In the genomic region with DNA sequence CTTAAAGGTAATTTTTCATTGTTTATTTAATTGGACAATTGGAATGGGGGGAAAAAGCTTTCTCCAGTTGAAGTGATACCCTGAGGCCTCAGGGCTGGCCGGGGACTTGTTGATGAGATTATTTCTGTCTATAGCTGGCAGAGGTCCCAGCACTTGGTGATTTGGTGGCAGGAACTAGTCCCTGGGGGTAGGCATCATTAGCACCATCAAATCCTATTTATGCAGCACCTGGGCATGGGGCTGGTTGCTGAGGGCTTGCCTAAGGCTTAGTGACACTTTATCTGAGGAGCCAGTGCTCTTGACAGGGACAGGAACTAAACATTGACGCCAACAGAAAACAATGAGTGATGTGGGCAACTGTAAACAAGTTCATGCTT, we compare ENCODE assay signal across 16 mouse cellular contexts.
DNase-seq lines count a peak whose midpoint lies in the region; ATAC-seq lines count a peak whose summit lies in the region.
"Had no signal": no experiment of that assay in that cellular context is flagged by ENCODE, and none has a peak within 500 bp of the region (broad histone marks: within the 10 kb centered on the region; RNA-seq: fewer than 3 reads in every experiment).

No protein-coding gene starts in this region.

- H3K4me2 ChIP-seq in heart, embryonic 13.5 days: no peak overlapping the region
- H3K4me2 ChIP-seq in heart, embryonic 11.5 days: no peak overlapping the region
- no peak overlapping the region for H3K4me2 ChIP-seq in midbrain, embryonic 12.5 days (replicated peaks)
- no peak overlapping the region for H3K4me2 ChIP-seq in midbrain, embryonic 11.5 days
- H3K4me2 ChIP-seq in hindbrain, embryonic 13.5 days: no peak overlapping the region
- no peak overlapping the region for H3K4me2 ChIP-seq in midbrain, embryonic 16.5 days (ENCODE audit: low read length)
- no peak overlapping the region for H3K4me2 ChIP-seq in intestine, embryonic 15.5 days (replicated peaks)

- 28% methylated on average over 2 of the region's 2 CpGs for WGBS in heart, embryonic 13.5 days
- WGBS in heart, embryonic 11.5 days (ENCODE audit: insufficient replicate concordance): 27% methylated on average over 2 of the region's 2 CpGs
- 46% methylated on average over 2 of the region's 2 CpGs for WGBS in midbrain, embryonic 12.5 days
- WGBS in midbrain, embryonic 11.5 days: 65% methylated on average over 2 of the region's 2 CpGs
- WGBS in hindbrain, embryonic 13.5 days: 28% methylated on average over 2 of the region's 2 CpGs
- 17% methylated on average over 2 of the region's 2 CpGs for WGBS in midbrain, embryonic 16.5 days
- 57% methylated on average over 2 of the region's 2 CpGs for WGBS in intestine, embryonic 15.5 days

- no peaks in the 10 kb centered on the region for H3K9me3 ChIP-seq in heart, embryonic 13.5 days
- no peaks in the 10 kb centered on the region for H3K9me3 ChIP-seq in heart, embryonic 11.5 days (replicated peaks; ENCODE audit: control insufficient read depth, low read length)
- H3K9me3 ChIP-seq in midbrain, embryonic 12.5 days: no peaks in the 10 kb centered on the region
- no peaks in the 10 kb centered on the region for H3K9me3 ChIP-seq in midbrain, embryonic 11.5 days (ENCODE audit: control insufficient read depth, low read length)
- H3K9me3 ChIP-seq in hindbrain, embryonic 13.5 days: no peaks in the 10 kb centered on the region
- H3K9me3 ChIP-seq in midbrain, embryonic 16.5 days (replicated peaks; ENCODE audit: control insufficient read depth, low read length, poor library complexity, severe bottlenecking): no peaks in the 10 kb centered on the region
- H3K9me3 ChIP-seq in intestine, embryonic 15.5 days: no peaks in the 10 kb centered on the region

- DNase-seq in midbrain, embryonic 11.5 days (ENCODE audit: low spot score, missing footprints): no peak
- DNase-seq: embryo, embryonic 11 days; gastrocnemius, adult 2 months; kidney, adult 18-20 months; kidney, postnatal 36 days; layer of hippocampus, postnatal 36 days; liver, postnatal 0 days; thymus, postnatal 25 days had no signal

- peaks cover 45% of the 10 kb centered on the region for H3K4me1 ChIP-seq in heart, embryonic 13.5 days
- peaks cover 15% of the 10 kb centered on the region for H3K4me1 ChIP-seq in heart, embryonic 11.5 days (ENCODE audit: control insufficient read depth, insufficient read depth, low read length)
- peaks cover 16% of the 10 kb centered on the region for H3K4me1 ChIP-seq in midbrain, embryonic 12.5 days
- no peaks in the 10 kb centered on the region; the same call in 1 of the 2 replicates for H3K4me1 ChIP-seq in midbrain, embryonic 11.5 days (ENCODE audit: control insufficient read depth, insufficient read depth, low read length)
- peaks cover 29% of the 10 kb centered on the region for H3K4me1 ChIP-seq in hindbrain, embryonic 13.5 days (replicated peaks)
- H3K4me1 ChIP-seq in midbrain, embryonic 16.5 days (ENCODE audit: control insufficient read depth, insufficient read depth, low read length): peaks cover 24% of the 10 kb centered on the region
- no peaks in the 10 kb centered on the region for H3K4me1 ChIP-seq in intestine, embryonic 15.5 days (replicated peaks)

- H3K9ac ChIP-seq in heart, embryonic 13.5 days: no peak overlapping the region
- H3K9ac ChIP-seq in heart, embryonic 11.5 days (ENCODE audit: low read depth, low read length): no peak overlapping the region
- no peak overlapping the region for H3K9ac ChIP-seq in midbrain, embryonic 12.5 days (replicated peaks)
- H3K9ac ChIP-seq in midbrain, embryonic 11.5 days (ENCODE audit: low read length): no peak overlapping the region
- H3K9ac ChIP-seq in hindbrain, embryonic 13.5 days: no peak overlapping the region
- H3K9ac ChIP-seq in midbrain, embryonic 16.5 days (ENCODE audit: low read depth, low read length): no peak overlapping the region
- H3K9ac ChIP-seq in intestine, embryonic 15.5 days: no peak overlapping the region
- H3K9ac ChIP-seq: liver, postnatal 0 days had no signal

- H3K27me3 ChIP-seq in heart, embryonic 13.5 days (replicated peaks): no peaks in the 10 kb centered on the region
- no peaks in the 10 kb centered on the region for H3K27me3 ChIP-seq in heart, embryonic 11.5 days (ENCODE audit: control insufficient read depth, insufficient read depth, low read length)
- H3K27me3 ChIP-seq in midbrain, embryonic 12.5 days: no peaks in the 10 kb centered on the region
- no peaks in the 10 kb centered on the region for H3K27me3 ChIP-seq in midbrain, embryonic 11.5 days (ENCODE audit: control insufficient read depth, insufficient read depth, low read length)
- no peaks in the 10 kb centered on the region for H3K27me3 ChIP-seq in hindbrain, embryonic 13.5 days
- no peaks in the 10 kb centered on the region for H3K27me3 ChIP-seq in midbrain, embryonic 16.5 days (ENCODE audit: control insufficient read depth, insufficient read depth, low read depth, low read length)
- no peaks in the 10 kb centered on the region for H3K27me3 ChIP-seq in intestine, embryonic 15.5 days (replicated peaks)

- H3K4me3 ChIP-seq in heart, embryonic 13.5 days: no peak overlapping the region
- no peak overlapping the region for H3K4me3 ChIP-seq in heart, embryonic 11.5 days (ENCODE audit: low read depth, low read length)
- H3K4me3 ChIP-seq in midbrain, embryonic 12.5 days: no peak overlapping the region
- H3K4me3 ChIP-seq in midbrain, embryonic 11.5 days (ENCODE audit: low read depth, low read length): no peak overlapping the region
- H3K4me3 ChIP-seq in hindbrain, embryonic 13.5 days: no peak overlapping the region
- no peak overlapping the region for H3K4me3 ChIP-seq in midbrain, embryonic 16.5 days (ENCODE audit: low read depth, low read length)
- no peak overlapping the region for H3K4me3 ChIP-seq in intestine, embryonic 15.5 days (replicated peaks)
- H3K4me3 ChIP-seq: gastrocnemius, adult 2 months; myocyte had no signal

- peak overlapping the region; percentile 50; the same call in 1 of the 2 replicates for H3K27ac ChIP-seq in heart, embryonic 13.5 days (replicated peaks)
- H3K27ac ChIP-seq in heart, embryonic 11.5 days (ENCODE audit: low read depth, low read length): no peak overlapping the region
- H3K27ac ChIP-seq in midbrain, embryonic 12.5 days (replicated peaks): peak overlapping the region; percentile 44; the same call in 1 of the 2 replicates
- H3K27ac ChIP-seq in midbrain, embryonic 11.5 days (ENCODE audit: low read depth, low read length): no peak overlapping the region
- H3K27ac ChIP-seq in hindbrain, embryonic 13.5 days: peak overlapping the region; percentile 60
- peak overlapping the region; percentile 74 for H3K27ac ChIP-seq in midbrain, embryonic 16.5 days (ENCODE audit: low read length)
- H3K27ac ChIP-seq in intestine, embryonic 15.5 days: no peak overlapping the region
- H3K27ac ChIP-seq: gastrocnemius, adult 2 months had no signal

- peaks cover 82% of the 10 kb centered on the region for H3K36me3 ChIP-seq in heart, embryonic 13.5 days
- H3K36me3 ChIP-seq in heart, embryonic 11.5 days (ENCODE audit: control insufficient read depth, insufficient read depth, low read length): no peaks in the 10 kb centered on the region
- H3K36me3 ChIP-seq in midbrain, embryonic 12.5 days: peaks cover 28% of the 10 kb centered on the region
- H3K36me3 ChIP-seq in midbrain, embryonic 11.5 days (ENCODE audit: control insufficient read depth, insufficient read depth, low read length): no peaks in the 10 kb centered on the region
- H3K36me3 ChIP-seq in hindbrain, embryonic 13.5 days: peaks cover 28% of the 10 kb centered on the region
- no peaks in the 10 kb centered on the region; the same call in 1 of the 2 replicates for H3K36me3 ChIP-seq in midbrain, embryonic 16.5 days (ENCODE audit: control insufficient read depth, insufficient read depth, low read length)
- no peaks in the 10 kb centered on the region for H3K36me3 ChIP-seq in intestine, embryonic 15.5 days

- no peak for ATAC-seq in heart, embryonic 13.5 days (ENCODE audit: extremely low read depth, insufficient number of reproducible peaks, low FRiP score, low TSS enrichment)
- no peak for ATAC-seq in heart, embryonic 11.5 days (replicated peaks; ENCODE audit: insufficient number of reproducible peaks, low FRiP score, low TSS enrichment)
- peak; percentile 73; the same call in 1 of the 2 replicates for ATAC-seq in midbrain, embryonic 12.5 days (ENCODE audit: low FRiP score, low read depth)
- no peak for ATAC-seq in midbrain, embryonic 11.5 days (ENCODE audit: low FRiP score)
- peak; percentile 80 for ATAC-seq in hindbrain, embryonic 13.5 days (ENCODE audit: low FRiP score)
- ATAC-seq in midbrain, embryonic 16.5 days: peak; percentile 57
- no peak for ATAC-seq in intestine, embryonic 15.5 days
- ATAC-seq: CD4-positive, CD25-positive, alpha-beta regulatory T cell, adult 4 months; liver, postnatal 0 days had no signal

Comparison
In these comparisons a context has a peak if more than half of its experiments do, and no peak if none do; other contexts are left out.
1. ATAC-seq: peak in midbrain, embryonic 12.5 days (single experiment), hindbrain, embryonic 13.5 days (single experiment) and midbrain, embryonic 16.5 days (single experiment); none in heart, embryonic 13.5 days (single experiment), heart, embryonic 11.5 days (single experiment), midbrain, embryonic 11.5 days (single experiment) and intestine, embryonic 15.5 days (single experiment).
2. H3K27ac ChIP-seq: peak in heart, embryonic 13.5 days (single experiment), midbrain, embryonic 12.5 days (single experiment), hindbrain, embryonic 13.5 days (single experiment) and midbrain, embryonic 16.5 days (single experiment); none in heart, embryonic 11.5 days (single experiment), midbrain, embryonic 11.5 days (single experiment) and intestine, embryonic 15.5 days (single experiment).